Mouse (Mus musculus): ENCODE data around the gene Rnf182. TPM values are rescaled to one million over a fixed set of nuclear protein-coding genes. Genes with fewer than 3 reads are reported as not detected.

Rnf182 gene
- polyA plus RNA-seq, 1 experiment = 0.39 TPM

DNA sequence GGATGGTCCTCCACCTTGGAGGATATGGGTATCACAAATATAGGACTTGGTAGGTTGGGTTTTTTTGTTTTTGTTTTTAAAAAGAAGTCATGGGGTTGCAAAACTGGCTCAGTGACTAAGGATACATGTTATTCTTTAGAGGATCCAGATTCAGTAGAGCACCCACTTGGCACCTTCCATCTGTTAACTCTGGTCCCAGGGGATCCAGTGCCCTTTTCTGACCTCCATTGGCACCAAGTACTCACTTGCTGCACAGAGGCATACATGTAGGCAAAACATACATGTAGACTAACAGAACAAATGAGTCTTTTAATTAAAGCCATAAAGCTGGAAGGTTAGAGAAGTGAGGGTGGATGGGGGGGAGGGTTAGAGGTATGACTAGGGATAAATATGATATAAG is 80.0 kb downstream of the Rnf182 start:
- no peak overlapping the region for H3K4me3 ChIP-seq (ENCODE audit: insufficient read depth, low read depth, low read length)
- DNase-seq = no peak
- H3K4me1 ChIP-seq (ENCODE audit: control insufficient read depth, insufficient read depth, low read length) = no peaks in the 10 kb centered on the region
- H3K36me3 ChIP-seq (ENCODE audit: control insufficient read depth, insufficient read depth, low read length) = no peaks in the 10 kb centered on the region
- TF ChIP-seq CTCF (conservative IDR thresholded peaks at IDR 0.05; ENCODE audit: insufficient read depth, insufficient read length, low read depth, low read length) (no peak), POLR2A (IDR thresholded peaks at IDR 0.05; ENCODE audit: low read depth, low read length) (no peak)
- no peak overlapping the region for H3K27ac ChIP-seq (ENCODE audit: insufficient read depth, low read depth, low read length)
- no peaks in the 10 kb centered on the region; the same call in 1 of the 2 replicates for H3K27me3 ChIP-seq (replicated peaks; ENCODE audit: control insufficient read depth, insufficient read depth, low read length)

DNA sequence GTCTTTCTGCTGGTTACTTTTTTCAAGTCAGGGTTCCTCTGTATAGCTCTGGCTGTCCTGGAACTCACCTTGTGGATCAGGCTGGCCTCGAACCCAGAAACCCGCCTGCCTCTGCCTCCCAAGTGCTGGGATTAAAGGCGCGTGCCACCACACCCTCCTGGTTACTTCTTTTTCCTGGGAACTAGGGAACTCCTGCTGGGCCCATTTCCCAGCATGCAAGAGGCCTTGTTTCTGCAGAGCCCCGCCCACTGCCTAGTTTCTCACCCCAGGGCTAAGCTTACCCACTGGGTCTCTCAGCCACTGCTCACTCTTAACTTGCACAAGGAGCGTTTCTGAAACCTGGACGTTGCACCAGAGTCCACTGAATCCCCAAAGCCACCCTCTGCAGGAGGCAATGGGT is 80.5 kb downstream of the Rnf182 start:
- 88% methylated on average over 7 of the region's 7 CpGs for WGBS
- H3K4me1 ChIP-seq (ENCODE audit: control insufficient read depth, insufficient read depth, low read length) = no peaks in the 10 kb centered on the region
- no peak for DNase-seq

DNA sequence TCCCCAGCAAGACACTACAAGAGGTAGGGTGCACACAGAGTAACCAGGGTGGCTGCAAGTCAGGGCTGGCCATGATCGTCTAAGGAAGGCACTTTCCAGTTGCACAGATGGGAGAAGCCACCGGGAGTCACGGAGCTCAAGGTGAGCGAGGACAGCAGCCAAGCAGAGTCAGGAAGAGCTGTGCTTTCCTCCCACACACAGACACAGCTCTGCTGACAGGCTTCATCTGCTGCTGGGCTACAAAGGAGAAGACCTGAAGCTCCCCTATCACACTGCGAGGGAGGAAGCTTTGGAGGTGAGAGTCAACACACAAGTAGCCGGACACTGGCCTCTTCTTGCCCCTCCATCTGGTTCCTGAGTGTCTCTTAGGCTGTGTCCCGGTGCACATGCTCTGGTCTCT is 83.0 kb downstream of the Rnf182 start:
- DNase-seq = no peak
- no peak for TF ChIP-seq POLR2A (IDR thresholded peaks at IDR 0.05; ENCODE audit: low read depth, low read length)
- no peak for TF ChIP-seq CTCF (conservative IDR thresholded peaks at IDR 0.05; ENCODE audit: insufficient read depth, insufficient read length, low read depth, low read length)
- WGBS = 41% methylated on average over 7 of the region's 7 CpGs
- H3K36me3 ChIP-seq (ENCODE audit: control insufficient read depth, insufficient read depth, low read length) = no peaks in the 10 kb centered on the region
- no peaks in the 10 kb centered on the region; the same call in 1 of the 2 replicates for H3K27me3 ChIP-seq (replicated peaks; ENCODE audit: control insufficient read depth, insufficient read depth, low read length)
- H3K4me3 ChIP-seq (ENCODE audit: insufficient read depth, low read depth, low read length) = no peak overlapping the region
- no peaks in the 10 kb centered on the region for H3K4me1 ChIP-seq (ENCODE audit: control insufficient read depth, insufficient read depth, low read length)
- no peak overlapping the region for H3K27ac ChIP-seq (ENCODE audit: insufficient read depth, low read depth, low read length)

More for the DNA sequence above, 80.5 kb downstream of the Rnf182 start:
- H3K4me3 ChIP-seq (ENCODE audit: insufficient read depth, low read depth, low read length) = no peak overlapping the region
- H3K27ac ChIP-seq (ENCODE audit: insufficient read depth, low read depth, low read length) = no peak overlapping the region
- H3K27me3 ChIP-seq (replicated peaks; ENCODE audit: control insufficient read depth, insufficient read depth, low read length) = no peaks in the 10 kb centered on the region; the same call in 1 of the 2 replicates
- TF ChIP-seq POLR2A (IDR thresholded peaks at IDR 0.05; ENCODE audit: low read depth, low read length) (no peak), CTCF (conservative IDR thresholded peaks at IDR 0.05; ENCODE audit: insufficient read depth, insufficient read length, low read depth, low read length) (no peak)
- H3K36me3 ChIP-seq (ENCODE audit: control insufficient read depth, insufficient read depth, low read length) = no peaks in the 10 kb centered on the region

DNA sequence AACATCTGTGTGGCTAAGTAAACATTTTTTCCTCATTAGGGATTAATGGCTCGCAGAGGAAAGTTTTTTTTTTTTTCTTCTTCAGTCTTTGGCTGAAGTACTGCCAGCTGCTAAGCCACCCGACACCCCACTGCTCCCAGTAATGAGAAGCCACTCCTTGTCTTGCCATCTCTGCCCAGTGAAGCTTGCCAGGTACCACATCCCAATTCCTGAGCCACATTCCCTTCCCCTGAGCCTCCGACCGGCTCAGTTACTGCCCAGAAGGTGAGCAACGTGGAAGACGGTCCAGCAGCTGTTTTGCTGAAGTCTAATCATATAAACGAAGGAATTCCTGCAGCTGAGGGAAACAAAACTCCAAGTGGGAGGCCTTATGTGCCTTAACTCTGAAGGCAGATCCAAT is 88.0 kb downstream of the Rnf182 start:
- H3K4me1 ChIP-seq (ENCODE audit: control insufficient read depth, insufficient read depth, low read length) = no peaks in the 10 kb centered on the region
- no peak for DNase-seq
- WGBS = 37% methylated on average over 7 of the region's 7 CpGs

DNA sequence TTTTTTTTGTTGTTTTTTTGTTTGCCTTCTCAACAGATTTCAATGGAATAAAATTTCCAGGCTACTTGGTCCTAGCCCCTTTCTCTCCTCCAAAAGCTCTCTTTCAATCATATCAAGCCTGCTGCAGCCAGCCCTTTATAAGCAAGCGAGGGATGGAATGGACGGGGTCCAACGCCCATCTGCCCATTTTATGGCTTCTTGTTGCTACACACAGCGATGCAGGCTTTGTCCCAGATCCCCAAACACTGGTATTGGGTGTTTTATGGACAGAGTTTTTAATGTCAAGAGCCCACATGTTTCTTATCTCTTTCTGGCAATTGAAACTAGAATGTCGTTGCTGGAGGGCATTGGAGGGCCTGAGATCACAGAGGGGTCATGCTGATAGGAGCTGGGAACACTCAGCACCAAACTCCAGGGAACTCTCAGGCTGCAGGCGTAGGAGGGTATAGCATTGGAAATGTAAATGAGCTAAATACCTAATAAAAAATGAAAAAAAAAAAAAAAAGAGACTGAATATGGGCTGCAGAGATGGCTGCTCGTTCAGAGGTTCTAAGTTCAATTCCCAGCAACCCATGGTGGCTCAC is 89.1 kb downstream of the Rnf182 start:
- DNase-seq = peak; percentile 36
- no peak overlapping the region for H3K27ac ChIP-seq (ENCODE audit: insufficient read depth, low read depth, low read length)
- H3K36me3 ChIP-seq (ENCODE audit: control insufficient read depth, insufficient read depth, low read length) = no peaks in the 10 kb centered on the region
- no peak overlapping the region for H3K4me3 ChIP-seq (ENCODE audit: insufficient read depth, low read depth, low read length)
- no peaks in the 10 kb centered on the region for H3K4me1 ChIP-seq (ENCODE audit: control insufficient read depth, insufficient read depth, low read length)
- TF ChIP-seq POLR2A (IDR thresholded peaks at IDR 0.05; ENCODE audit: low read depth, low read length) = no peak
- TF ChIP-seq CTCF (conservative IDR thresholded peaks at IDR 0.05; ENCODE audit: insufficient read depth, insufficient read length, low read depth, low read length) = no peak
- H3K27me3 ChIP-seq (replicated peaks; ENCODE audit: control insufficient read depth, insufficient read depth, low read length) = no peaks in the 10 kb centered on the region
- 66% methylated on average over 7 of the region's 7 CpGs for WGBS

More for the DNA sequence above, 88.0 kb downstream of the Rnf182 start:
- no peaks in the 10 kb centered on the region for H3K36me3 ChIP-seq (ENCODE audit: control insufficient read depth, insufficient read depth, low read length)
- no peak overlapping the region for H3K4me3 ChIP-seq (ENCODE audit: insufficient read depth, low read depth, low read length)
- no peaks in the 10 kb centered on the region for H3K27me3 ChIP-seq (replicated peaks; ENCODE audit: control insufficient read depth, insufficient read depth, low read length)
- no peak for TF ChIP-seq CTCF (conservative IDR thresholded peaks at IDR 0.05; ENCODE audit: insufficient read depth, insufficient read length, low read depth, low read length)
- TF ChIP-seq POLR2A (IDR thresholded peaks at IDR 0.05; ENCODE audit: low read depth, low read length) = no peak
- no peak overlapping the region for H3K27ac ChIP-seq (ENCODE audit: insufficient read depth, low read depth, low read length)

DNA sequence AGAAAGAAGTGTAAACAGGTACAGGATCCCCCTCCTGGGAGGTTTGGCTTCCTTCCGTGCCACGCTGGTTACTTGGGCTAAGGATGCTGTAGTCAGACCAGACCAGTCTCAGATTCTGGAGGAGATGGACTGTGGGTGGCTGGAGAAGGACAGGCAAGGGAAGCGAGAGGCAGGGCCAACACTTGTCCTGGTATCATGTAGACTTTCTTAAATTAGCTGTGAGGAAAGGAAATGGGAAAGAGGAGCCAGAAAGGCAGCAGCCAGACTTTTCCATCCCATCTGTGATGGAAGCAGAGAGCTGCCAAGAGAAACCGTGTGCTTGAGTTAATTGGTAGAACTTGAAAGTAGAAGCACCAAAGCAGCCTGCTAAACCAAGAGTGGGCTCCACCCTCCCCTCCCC is 90.9 kb downstream of the Rnf182 start:
- TF ChIP-seq CTCF (conservative IDR thresholded peaks at IDR 0.05; ENCODE audit: insufficient read depth, insufficient read length, low read depth, low read length) = no peak
- Histone ChIP-seq H3K27ac (ENCODE audit: insufficient read depth, low read depth, low read length) (no peak overlapping the region), H3K4me3 (ENCODE audit: insufficient read depth, low read depth, low read length) (no peak overlapping the region), H3K27me3 (replicated peaks; ENCODE audit: control insufficient read depth, insufficient read depth, low read length) (no peaks in the 10 kb centered on the region), H3K36me3 (ENCODE audit: control insufficient read depth, insufficient read depth, low read length) (no peaks in the 10 kb centered on the region), H3K4me1 (ENCODE audit: control insufficient read depth, insufficient read depth, low read length) (no peaks in the 10 kb centered on the region)
- WGBS = 70% methylated on average over 4 of the region's 4 CpGs
- DNase-seq = no peak

DNA sequence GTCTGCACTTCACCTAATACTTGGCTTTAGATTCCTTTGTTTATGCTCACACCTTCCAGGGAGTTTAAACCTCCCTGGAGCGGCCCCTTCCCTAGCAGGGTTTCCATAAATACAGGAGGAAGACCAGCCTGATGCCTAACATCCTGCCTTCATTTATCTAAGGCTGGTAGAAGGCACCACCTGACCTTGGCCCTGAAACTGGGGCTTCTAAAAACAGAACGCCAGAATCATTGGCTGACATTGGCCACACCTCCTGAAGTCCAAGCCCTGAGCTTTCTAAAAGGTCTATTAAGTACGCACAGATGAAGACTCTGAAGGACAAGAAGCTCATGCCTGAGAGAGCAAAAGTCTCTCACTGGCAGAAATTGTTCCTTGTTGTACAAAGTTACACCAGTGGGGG is 94.0 kb downstream of the Rnf182 start:
- H3K4me1 ChIP-seq (ENCODE audit: control insufficient read depth, insufficient read depth, low read length) = no peaks in the 10 kb centered on the region
- H3K27ac ChIP-seq (ENCODE audit: insufficient read depth, low read depth, low read length) = no peak overlapping the region
- no peaks in the 10 kb centered on the region for H3K27me3 ChIP-seq (replicated peaks; ENCODE audit: control insufficient read depth, insufficient read depth, low read length)
- no peak for DNase-seq
- no peak overlapping the region for H3K4me3 ChIP-seq (ENCODE audit: insufficient read depth, low read depth, low read length)
- WGBS = 62% methylated on average over 3 of the region's 3 CpGs
- H3K36me3 ChIP-seq (ENCODE audit: control insufficient read depth, insufficient read depth, low read length) = no peaks in the 10 kb centered on the region
- TF ChIP-seq POLR2A (IDR thresholded peaks at IDR 0.05; ENCODE audit: low read depth, low read length) (no peak), CTCF (conservative IDR thresholded peaks at IDR 0.05; ENCODE audit: insufficient read depth, insufficient read length, low read depth, low read length) (no peak)

Measured in kidney, adult 2 months (tissue).